Mouse (Mus musculus): ENCODE data around the gene Cpne4. TPM values are rescaled to one million over a fixed set of nuclear protein-coding genes. Genes with fewer than 3 reads are reported as not detected.

The Cpne4 gene
- polyA plus RNA-seq, 1 experiment from 2014 or later: 0.35 TPM

DNA sequence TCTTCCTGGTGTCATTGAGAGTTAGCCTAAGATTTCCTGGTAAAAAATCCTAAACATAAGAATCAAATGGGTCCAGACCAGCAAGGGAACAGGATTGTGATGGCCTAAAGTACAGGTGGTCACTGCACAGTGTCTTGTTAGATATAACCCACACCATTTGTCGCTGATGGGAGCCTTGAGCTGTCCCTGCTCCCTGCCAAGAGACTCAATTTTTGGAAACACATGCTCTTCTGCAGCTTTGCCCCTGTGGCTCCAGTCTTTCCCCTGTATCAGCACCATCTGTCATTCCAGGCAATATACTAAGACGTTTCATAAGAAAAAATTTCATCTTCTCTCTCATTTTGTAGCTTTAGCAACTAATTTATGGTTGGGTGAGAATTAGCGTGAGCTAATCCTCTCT lies 281.6 kb downstream of the Cpne4 start:
- no peaks in the 10 kb centered on the region for H3K9me3 ChIP-seq (replicated peaks; ENCODE audit: control insufficient read depth, low read length)
- no peaks in the 10 kb centered on the region for H3K27me3 ChIP-seq (ENCODE audit: control insufficient read depth, insufficient read depth, low read length)
- no peaks in the 10 kb centered on the region for H3K36me3 ChIP-seq (ENCODE audit: control insufficient read depth, insufficient read depth, low read length)
- H3K4me1 ChIP-seq (ENCODE audit: control insufficient read depth, insufficient read depth, low read length): no peaks in the 10 kb centered on the region
- no peak overlapping the region for H3K9ac ChIP-seq (ENCODE audit: low read length)
- H3K27ac ChIP-seq (ENCODE audit: low read length): no peak overlapping the region
- WGBS: 54% methylated on average over 3 of the region's 3 CpGs
- ATAC-seq (ENCODE audit: insufficient read depth, low FRiP score): no peak
- H3K4me3 ChIP-seq (replicated peaks; ENCODE audit: low read length): no peak overlapping the region
- no peak overlapping the region for H3K4me2 ChIP-seq (ENCODE audit: low read depth, low read length)

DNA sequence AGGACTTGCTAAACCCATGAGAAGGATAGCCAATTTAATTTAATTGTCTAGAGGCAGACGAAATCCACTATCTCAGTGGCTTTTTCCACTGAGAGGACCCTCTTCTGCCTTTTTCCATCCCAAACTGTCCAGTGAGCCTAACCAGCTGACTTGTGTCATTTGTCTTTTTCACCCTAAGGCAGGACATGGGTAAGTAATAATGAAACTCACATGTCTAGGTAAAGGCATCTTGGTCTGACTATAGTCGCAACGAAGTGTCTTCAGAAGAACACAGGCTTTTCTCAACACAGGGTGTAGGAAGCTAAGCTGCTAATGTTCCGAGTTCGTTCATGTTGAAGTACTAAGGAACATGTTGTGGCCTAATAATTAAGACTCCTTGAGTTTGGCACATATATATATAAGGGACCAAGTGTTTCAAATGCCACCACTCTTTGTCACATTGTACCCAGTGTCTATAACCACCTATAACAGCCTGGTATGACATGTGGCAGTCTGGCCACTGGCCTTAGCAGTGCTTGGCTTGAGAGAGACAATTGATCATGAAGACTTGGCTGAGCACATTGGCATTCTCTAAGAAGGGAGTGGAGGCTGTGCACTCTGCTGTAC lies 286.0 kb downstream of the Cpne4 start:
- WGBS: 90% methylated on average over 5 of the region's 5 CpGs
- Histone ChIP-seq H3K4me2 (ENCODE audit: low read depth, low read length) (no peak overlapping the region), H3K4me3 (replicated peaks; ENCODE audit: low read length) (no peak overlapping the region), H3K27me3 (ENCODE audit: control insufficient read depth, insufficient read depth, low read length) (no peaks in the 10 kb centered on the region), H3K9me3 (replicated peaks; ENCODE audit: control insufficient read depth, low read length) (no peaks in the 10 kb centered on the region), H3K36me3 (ENCODE audit: control insufficient read depth, insufficient read depth, low read length) (no peaks in the 10 kb centered on the region), H3K9ac (ENCODE audit: low read length) (no peak overlapping the region), H3K4me1 (ENCODE audit: control insufficient read depth, insufficient read depth, low read length) (no peaks in the 10 kb centered on the region), H3K27ac (ENCODE audit: low read length) (no peak overlapping the region)
- no peak for ATAC-seq (ENCODE audit: insufficient read depth, low FRiP score)

DNA sequence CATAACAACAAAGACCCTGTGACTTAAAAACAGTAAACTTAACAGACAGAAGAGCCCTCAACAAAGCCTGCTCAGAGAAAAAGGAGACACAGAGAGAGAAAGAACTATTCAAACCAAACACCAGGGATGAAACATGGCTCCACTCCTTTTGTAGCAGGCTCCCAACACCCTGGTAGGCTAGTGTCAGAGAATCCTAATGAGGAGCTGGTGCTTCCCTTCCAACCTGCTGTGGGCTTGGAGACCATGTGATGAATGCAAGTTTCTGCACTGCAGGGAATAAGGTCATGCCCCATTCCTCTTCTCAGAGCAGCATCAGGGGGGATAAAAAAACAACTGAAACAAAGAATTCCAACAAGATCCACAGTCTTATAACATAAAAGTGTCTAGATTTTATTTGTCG lies 290.8 kb downstream of the Cpne4 start:
- no peak overlapping the region for H3K4me3 ChIP-seq (replicated peaks; ENCODE audit: low read length)
- H3K27ac ChIP-seq (ENCODE audit: low read length): no peak overlapping the region
- H3K27me3 ChIP-seq (ENCODE audit: control insufficient read depth, insufficient read depth, low read length): no peaks in the 10 kb centered on the region
- WGBS: 69% methylated on average over 1 of the region's 1 CpGs
- no peaks in the 10 kb centered on the region for H3K36me3 ChIP-seq (ENCODE audit: control insufficient read depth, insufficient read depth, low read length)
- no peak overlapping the region for H3K4me2 ChIP-seq (ENCODE audit: low read depth, low read length)
- H3K4me1 ChIP-seq (ENCODE audit: control insufficient read depth, insufficient read depth, low read length): no peaks in the 10 kb centered on the region
- no peak for ATAC-seq (ENCODE audit: insufficient read depth, low FRiP score)
- no peaks in the 10 kb centered on the region for H3K9me3 ChIP-seq (replicated peaks; ENCODE audit: control insufficient read depth, low read length)
- H3K9ac ChIP-seq (ENCODE audit: low read length): no peak overlapping the region

DNA sequence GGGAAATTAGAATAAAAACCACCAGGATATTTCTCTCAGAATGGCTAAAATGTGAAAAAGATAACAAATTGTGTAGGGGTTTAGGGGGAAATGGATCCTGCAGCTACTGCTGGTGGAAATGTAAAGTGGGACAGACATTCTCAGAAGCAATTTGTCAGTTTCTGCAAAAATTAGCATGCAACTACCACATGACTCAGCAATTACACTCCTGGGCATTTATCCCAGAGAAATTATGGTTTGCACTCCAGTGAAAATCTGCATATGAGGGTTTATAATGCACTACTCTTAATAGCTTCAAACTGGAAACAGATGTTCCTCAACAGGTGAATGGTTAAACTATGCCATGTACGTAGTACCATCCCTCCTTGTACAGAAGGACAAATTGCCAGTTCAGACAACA lies 294.2 kb downstream of the Cpne4 start:
- H3K27ac ChIP-seq (ENCODE audit: low read length): no peak overlapping the region
- H3K9me3 ChIP-seq (replicated peaks; ENCODE audit: control insufficient read depth, low read length): no peaks in the 10 kb centered on the region
- H3K9ac ChIP-seq (ENCODE audit: low read length): no peak overlapping the region
- WGBS: 73% methylated on average over 1 of the region's 1 CpGs
- no peak for ATAC-seq (ENCODE audit: insufficient read depth, low FRiP score)
- H3K36me3 ChIP-seq (ENCODE audit: control insufficient read depth, insufficient read depth, low read length): no peaks in the 10 kb centered on the region
- no peaks in the 10 kb centered on the region for H3K4me1 ChIP-seq (ENCODE audit: control insufficient read depth, insufficient read depth, low read length)
- no peaks in the 10 kb centered on the region for H3K27me3 ChIP-seq (ENCODE audit: control insufficient read depth, insufficient read depth, low read length)
- no peak overlapping the region for H3K4me3 ChIP-seq (replicated peaks; ENCODE audit: low read length)
- no peak overlapping the region for H3K4me2 ChIP-seq (ENCODE audit: low read depth, low read length)

DNA sequence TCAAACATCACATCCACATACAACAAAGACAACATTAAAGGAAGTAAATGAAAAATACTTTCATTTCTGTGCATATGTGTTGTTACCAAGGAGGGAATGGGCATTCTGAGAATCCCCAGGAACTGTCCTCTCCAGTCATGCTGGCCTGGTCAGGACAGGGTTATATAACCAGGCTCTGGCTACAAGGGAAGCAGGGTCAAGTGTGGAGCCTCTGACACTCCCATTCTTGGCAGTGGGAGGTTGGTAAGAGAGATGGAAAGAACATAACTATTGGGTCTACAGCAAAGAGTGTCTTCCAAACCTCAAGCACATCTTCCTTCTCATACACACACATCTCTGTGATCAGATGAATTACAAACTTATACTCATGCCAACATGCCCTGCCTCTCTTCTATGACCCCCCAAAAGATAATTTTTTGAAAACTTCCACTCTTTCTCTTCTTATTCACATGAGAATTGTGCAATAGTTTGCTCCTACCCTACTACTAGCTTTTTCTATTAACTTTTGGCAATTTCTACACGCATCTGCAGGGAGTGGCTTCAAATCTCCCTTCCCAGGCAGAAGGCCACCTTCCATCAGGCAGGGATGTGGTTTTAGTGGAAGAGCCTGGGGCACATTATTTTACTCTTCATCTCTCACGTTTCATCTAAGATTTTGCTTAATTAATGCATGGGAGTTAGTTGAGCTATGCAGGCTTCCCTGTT lies 298.3 kb downstream of the Cpne4 start:
- WGBS: 63% methylated on average over 2 of the region's 2 CpGs
- no peak overlapping the region for H3K4me2 ChIP-seq (ENCODE audit: low read depth, low read length)
- no peaks in the 10 kb centered on the region for H3K9me3 ChIP-seq (replicated peaks; ENCODE audit: control insufficient read depth, low read length)
- H3K36me3 ChIP-seq (ENCODE audit: control insufficient read depth, insufficient read depth, low read length): no peaks in the 10 kb centered on the region
- H3K4me3 ChIP-seq (replicated peaks; ENCODE audit: low read length): no peak overlapping the region
- ATAC-seq (ENCODE audit: insufficient read depth, low FRiP score): no peak
- H3K9ac ChIP-seq (ENCODE audit: low read length): no peak overlapping the region
- no peaks in the 10 kb centered on the region for H3K4me1 ChIP-seq (ENCODE audit: control insufficient read depth, insufficient read depth, low read length)
- H3K27me3 ChIP-seq (ENCODE audit: control insufficient read depth, insufficient read depth, low read length): no peaks in the 10 kb centered on the region
- no peak overlapping the region for H3K27ac ChIP-seq (ENCODE audit: low read length)

DNA sequence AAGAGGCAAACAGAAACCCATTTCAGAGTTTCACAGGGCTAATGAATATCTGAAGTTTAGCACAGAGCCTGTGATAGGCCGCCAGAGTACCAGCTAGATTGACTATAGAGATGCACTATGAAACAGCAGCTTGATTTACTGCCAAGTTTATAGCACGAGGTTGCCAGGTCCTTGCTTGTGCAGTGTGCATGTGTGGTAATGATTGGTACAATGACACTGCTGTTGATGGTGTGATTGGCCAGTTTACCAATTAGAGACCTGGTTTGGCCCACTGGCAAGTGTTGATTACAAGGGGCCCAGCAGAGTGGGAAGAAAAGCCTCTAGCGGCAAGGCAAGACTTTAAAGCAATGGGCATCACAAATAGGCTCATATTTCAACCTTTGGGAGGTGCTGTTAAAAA lies 306.6 kb downstream of the Cpne4 start:
- Histone ChIP-seq H3K27me3 (ENCODE audit: control insufficient read depth, insufficient read depth, low read length) (no peaks in the 10 kb centered on the region), H3K9me3 (replicated peaks; ENCODE audit: control insufficient read depth, low read length) (no peaks in the 10 kb centered on the region), H3K27ac (ENCODE audit: low read length) (no peak overlapping the region), H3K4me3 (replicated peaks; ENCODE audit: low read length) (no peak overlapping the region), H3K36me3 (ENCODE audit: control insufficient read depth, insufficient read depth, low read length) (no peaks in the 10 kb centered on the region), H3K4me2 (ENCODE audit: low read depth, low read length) (no peak overlapping the region), H3K9ac (ENCODE audit: low read length) (no peak overlapping the region), H3K4me1 (ENCODE audit: control insufficient read depth, insufficient read depth, low read length) (no peaks in the 10 kb centered on the region)
- no peak for ATAC-seq (ENCODE audit: insufficient read depth, low FRiP score)
- 67% methylated on average over 3 of the region's 3 CpGs for WGBS

DNA sequence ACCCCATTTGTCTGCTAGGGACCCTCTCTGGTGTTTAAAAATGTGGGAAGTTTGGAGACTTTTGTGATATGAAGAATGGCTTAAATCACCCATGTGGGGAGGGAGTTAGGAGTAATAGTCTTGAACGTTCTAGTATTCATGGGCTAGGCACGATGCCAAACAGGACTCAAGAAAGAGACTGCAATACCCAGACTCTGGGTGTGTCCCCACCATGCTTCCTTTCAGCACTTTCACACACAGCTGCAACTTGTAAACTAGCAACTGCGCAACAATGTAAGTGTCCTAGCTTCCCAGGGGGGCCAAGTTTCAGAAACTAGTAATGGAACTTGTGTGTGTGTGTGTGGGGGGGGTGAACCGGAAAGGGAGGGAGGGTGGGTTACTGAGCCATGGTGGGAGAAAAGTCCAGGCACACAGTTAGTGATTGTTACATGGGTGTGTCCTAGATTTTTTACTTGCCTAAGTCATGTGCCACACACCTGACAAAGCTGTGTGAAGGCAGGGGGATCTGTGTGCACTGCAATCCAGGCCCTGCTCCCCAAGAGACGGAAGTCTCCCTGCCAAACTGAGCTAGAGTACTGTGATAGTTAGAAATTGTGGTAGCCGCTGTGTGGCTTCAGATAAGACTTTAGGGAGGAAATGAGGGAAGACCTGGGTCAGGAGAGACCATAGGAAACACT lies 307.3 kb downstream of the Cpne4 start:
- Histone ChIP-seq H3K4me1 (ENCODE audit: control insufficient read depth, insufficient read depth, low read length) (no peaks in the 10 kb centered on the region), H3K9ac (ENCODE audit: low read length) (no peak overlapping the region), H3K27ac (ENCODE audit: low read length) (no peak overlapping the region), H3K4me2 (ENCODE audit: low read depth, low read length) (no peak overlapping the region), H3K4me3 (replicated peaks; ENCODE audit: low read length) (no peak overlapping the region), H3K36me3 (ENCODE audit: control insufficient read depth, insufficient read depth, low read length) (no peaks in the 10 kb centered on the region), H3K9me3 (replicated peaks; ENCODE audit: control insufficient read depth, low read length) (no peaks in the 10 kb centered on the region), H3K27me3 (ENCODE audit: control insufficient read depth, insufficient read depth, low read length) (no peaks in the 10 kb centered on the region)
- WGBS: 59% methylated on average over 6 of the region's 6 CpGs
- ATAC-seq (ENCODE audit: insufficient read depth, low FRiP score): 0 out of 2 replicates have a peak, but pooled peaks have one; percentile 29

DNA sequence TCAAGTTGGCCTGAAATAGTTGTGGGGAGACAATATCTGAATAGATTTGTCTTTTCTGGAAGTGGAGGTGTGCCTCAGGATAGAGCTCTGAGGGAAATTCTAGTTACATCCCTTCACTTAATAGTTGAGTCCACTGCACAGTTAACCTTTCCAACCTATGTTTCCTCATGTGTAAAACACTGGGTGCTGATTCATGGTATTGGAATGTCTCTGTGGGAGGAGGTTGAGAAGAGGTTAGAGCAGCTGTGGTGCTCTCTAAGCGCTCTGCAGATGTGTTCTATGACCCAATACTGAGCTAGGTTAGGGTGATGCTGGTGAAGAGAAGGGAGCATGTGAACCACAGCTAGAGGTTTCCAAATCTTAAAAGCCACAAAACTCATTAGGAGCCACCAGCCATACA lies 318.7 kb downstream of the Cpne4 start:
- Histone ChIP-seq H3K9me3 (replicated peaks; ENCODE audit: control insufficient read depth, low read length) (no peaks in the 10 kb centered on the region), H3K4me3 (replicated peaks; ENCODE audit: low read length) (no peak overlapping the region), H3K27me3 (ENCODE audit: control insufficient read depth, insufficient read depth, low read length) (no peaks in the 10 kb centered on the region), H3K27ac (ENCODE audit: low read length) (no peak overlapping the region), H3K4me2 (ENCODE audit: low read depth, low read length) (no peak overlapping the region), H3K9ac (ENCODE audit: low read length) (no peak overlapping the region), H3K36me3 (ENCODE audit: control insufficient read depth, insufficient read depth, low read length) (no peaks in the 10 kb centered on the region), H3K4me1 (ENCODE audit: control insufficient read depth, insufficient read depth, low read length) (no peaks in the 10 kb centered on the region)
- WGBS: 56% methylated on average over 1 of the region's 1 CpGs
- ATAC-seq (ENCODE audit: insufficient read depth, low FRiP score): no peak

DNA sequence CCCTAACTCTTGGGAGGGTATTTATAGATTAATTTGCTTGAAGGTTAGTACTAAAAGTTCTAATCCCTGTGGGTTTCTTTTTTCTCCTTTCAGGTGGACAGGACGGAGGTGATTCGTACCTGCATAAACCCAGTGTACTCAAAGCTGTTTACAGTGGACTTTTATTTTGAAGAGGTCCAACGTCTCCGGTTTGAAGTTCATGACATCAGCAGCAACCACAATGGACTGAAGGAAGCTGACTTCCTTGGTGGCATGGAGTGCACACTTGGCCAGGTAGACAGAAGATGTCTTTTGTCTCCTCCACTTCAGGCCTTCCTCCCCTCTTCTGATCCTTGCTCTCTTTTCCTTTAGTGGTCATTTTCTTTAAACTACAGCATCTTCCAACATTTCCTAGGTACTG lies 325.5 kb downstream of the Cpne4 start:
- no peak for ATAC-seq (ENCODE audit: insufficient read depth, low FRiP score)
- H3K4me2 ChIP-seq (ENCODE audit: low read depth, low read length): no peak overlapping the region
- H3K9ac ChIP-seq (ENCODE audit: low read length): no peak overlapping the region
- H3K36me3 ChIP-seq (ENCODE audit: control insufficient read depth, insufficient read depth, low read length): no peaks in the 10 kb centered on the region
- H3K4me1 ChIP-seq (ENCODE audit: control insufficient read depth, insufficient read depth, low read length): no peaks in the 10 kb centered on the region
- H3K27ac ChIP-seq (ENCODE audit: low read length): no peak overlapping the region
- 81% methylated on average over 4 of the region's 4 CpGs for WGBS
- H3K9me3 ChIP-seq (replicated peaks; ENCODE audit: control insufficient read depth, low read length): no peaks in the 10 kb centered on the region
- H3K27me3 ChIP-seq (ENCODE audit: control insufficient read depth, insufficient read depth, low read length): no peaks in the 10 kb centered on the region
- H3K4me3 ChIP-seq (replicated peaks; ENCODE audit: low read length): no peak overlapping the region
